Mouse (Mus musculus) heart, embryonic 13.5 days (tissue): Measurements from ENCODE around the gene Smim15. TPM values are rescaled to one million over a fixed set of nuclear protein-coding genes. Genes with fewer than 3 reads are reported as not detected.

Source experiments
- ATAC-seq: fragments of 200-750 bp; cut with Nextera tagmentation; 2 replicates; pipeline ENCODE4 v1.8.0; 2017; ENCODE audit warnings: moderate TSS enrichment; ENCODE audit not compliant: insufficient number of reproducible peaks, low FRiP score, low TSS enrichment; ENCODE audit errors: extremely low read depth
- H3K27ac ChIP-seq: fragments of 300-500 bp; sonication (generic); replicated peaks from 2 replicates; pipeline ENCODE4 v1.5.1; 2015; ENCODE audit warnings: moderate library complexity, mild to moderate bottlenecking, inconsistent platforms
- H3K27me3 ChIP-seq: fragments of 300-500 bp; sonication (generic); replicated peaks from 2 replicates; pipeline ENCODE4 v1.6.1; 2015; ENCODE audit warnings: mild to moderate bottlenecking, inconsistent platforms
- H3K36me3 ChIP-seq: fragments of 300-500 bp; sonication (generic); 2 replicates; pipeline ENCODE4 v1.6.1; 2015; ENCODE audit warnings: mild to moderate bottlenecking, inconsistent platforms
- H3K4me1 ChIP-seq: fragments of 300-500 bp; sonication (generic); 2 replicates; pipeline ENCODE4 v1.6.1; 2015; ENCODE audit warnings: inconsistent platforms
- H3K4me2 ChIP-seq: fragments of 300-500 bp; sonication (generic); 2 replicates; pipeline ENCODE4 v1.6.1; 2015; ENCODE audit warnings: inconsistent platforms, mild to moderate bottlenecking, moderate library complexity
- H3K4me3 ChIP-seq: fragments of 300-500 bp; sonication (generic); 2 replicates; pipeline ENCODE4 v1.5.1; 2015; ENCODE audit warnings: moderate library complexity, mild to moderate bottlenecking, inconsistent platforms
- H3K9ac ChIP-seq: fragments of 300-500 bp; sonication (generic); 2 replicates; pipeline ENCODE4 v1.6.1; 2015; ENCODE audit warnings: inconsistent platforms, mild to moderate bottlenecking, moderate library complexity
- H3K9me3 ChIP-seq: fragments of 300-500 bp; sonication (generic); 2 replicates; pipeline ENCODE4 v1.6.1; 2016; ENCODE audit warnings: inconsistent platforms
- WGBS: fragments of 180-500 bp; shearing (Covaris S2); methylation state at CpG from one replicate; pipeline ENCODE4 v1.1.7; 2015; ENCODE audit warnings: mixed read lengths; 5-methylcytosine and 5-hydroxymethylcytosine counted together
- polyA plus RNA-seq: library from polyadenylated mRNA; unstranded; fragments of >200 nt; fragmentation: Nextera tagmentation; extraction: Ambion mirVana; gene quantifications from 2 replicates; pipeline ENCODE4 v1.2.1, GENCODE M21; 2015

Smim15 gene
- polyA plus RNA-seq, 1 experiment from 2014 or later: 29.4 TPM

- no peak overlapping the region for H3K4me3 ChIP-seq
- no peak overlapping the region for H3K27ac ChIP-seq
- no peaks in the 10 kb centered on the region for H3K9me3 ChIP-seq
- H3K36me3 ChIP-seq: no peaks in the 10 kb centered on the region
- ATAC-seq: no peak
- no peak overlapping the region for H3K9ac ChIP-seq
- peaks cover 34% of the 10 kb centered on the region for H3K4me1 ChIP-seq
- WGBS: 70% methylated on average over 3 of the region's 3 CpGs
- H3K27me3 ChIP-seq: no peaks in the 10 kb centered on the region
- no peak overlapping the region for H3K4me2 ChIP-seq
Measured at GRCm38 (mm10) chr13:108040451-108040850, 3.8 kb upstream of the Smim15 start.

- Histone ChIP-seq H3K4me3 (no peak overlapping the region), H3K27me3 (no peaks in the 10 kb centered on the region), H3K4me2 (peak overlapping the region; percentile 22; the same call in 1 of the 2 replicates), H3K9me3 (no peaks in the 10 kb centered on the region), H3K36me3 (peaks cover 2% of the 10 kb centered on the region; the same call in 1 of the 2 replicates), H3K4me1 (peaks cover 42% of the 10 kb centered on the region), H3K9ac (no peak overlapping the region), H3K27ac (no peak overlapping the region)
- ATAC-seq: no peak
- WGBS: 5% methylated on average over 7 of the region's 7 CpGs
Measured at GRCm38 (mm10) chr13:108041358-108041757, 2.9 kb upstream of the Smim15 start.

GRCm38 (mm10) chr13:108043431-108044221, 620 bp upstream of the Smim15 start:
- H3K27me3 ChIP-seq: no peaks in the 10 kb centered on the region
- ATAC-seq: no peak; the same call in 1 of the 2 replicates
- H3K27ac ChIP-seq: peak overlapping the region; percentile 96
- no peaks in the 10 kb centered on the region for H3K9me3 ChIP-seq
- H3K4me1 ChIP-seq: peaks cover 42% of the 10 kb centered on the region
- H3K4me3 ChIP-seq: peak overlapping the region; percentile 85
- peak overlapping the region; percentile 97 for H3K9ac ChIP-seq
- WGBS: 5% methylated on average over 23 of the region's 23 CpGs
- H3K36me3 ChIP-seq: peaks cover 21% of the 10 kb centered on the region
- H3K4me2 ChIP-seq: peak overlapping the region; percentile 74

- Histone ChIP-seq H3K27ac (no peak overlapping the region), H3K36me3 (peaks cover 23% of the 10 kb centered on the region), H3K4me2 (peak overlapping the region; percentile 28), H3K4me1 (peaks cover 34% of the 10 kb centered on the region), H3K9ac (no peak overlapping the region), H3K4me3 (0 out of 2 replicates have a peak overlapping the region, but pooled peaks have one; percentile 3), H3K27me3 (no peaks in the 10 kb centered on the region), H3K9me3 (no peaks in the 10 kb centered on the region)
- ATAC-seq: no peak
- 37% methylated on average over 3 of the region's 3 CpGs for WGBS
Measured at GRCm38 (mm10) chr13:108045646-108046045, 1.4 kb downstream of the Smim15 start.

- H3K4me1 ChIP-seq: peaks cover 30% of the 10 kb centered on the region
- peaks cover 25% of the 10 kb centered on the region for H3K36me3 ChIP-seq
- H3K4me2 ChIP-seq: peak overlapping the region; percentile 28
- no peaks in the 10 kb centered on the region for H3K9me3 ChIP-seq
- WGBS: 95% methylated on average over 3 of the region's 3 CpGs
- H3K4me3 ChIP-seq: 0 out of 2 replicates have a peak overlapping the region, but pooled peaks have one; percentile 3
- no peak overlapping the region for H3K9ac ChIP-seq
- no peaks in the 10 kb centered on the region for H3K27me3 ChIP-seq
- no peak for ATAC-seq
- no peak overlapping the region for H3K27ac ChIP-seq
Measured at GRCm38 (mm10) chr13:108046071-108046470, 1.8 kb downstream of the Smim15 start.

GRCm38 (mm10) chr13:108046891-108047290, 2.6 kb downstream of the Smim15 start:
- no peak overlapping the region for H3K27ac ChIP-seq
- H3K9ac ChIP-seq: no peak overlapping the region
- no peak for ATAC-seq
- WGBS: 85% methylated on average over 6 of the region's 6 CpGs
- no peaks in the 10 kb centered on the region for H3K9me3 ChIP-seq
- H3K4me3 ChIP-seq: no peak overlapping the region
- no peak overlapping the region for H3K4me2 ChIP-seq
- no peaks in the 10 kb centered on the region for H3K27me3 ChIP-seq
- H3K4me1 ChIP-seq: peaks cover 27% of the 10 kb centered on the region
- peaks cover 28% of the 10 kb centered on the region for H3K36me3 ChIP-seq

GRCm38 (mm10) chr13:108047364-108047763, 3.1 kb downstream of the Smim15 start:
- H3K9me3 ChIP-seq: no peaks in the 10 kb centered on the region
- WGBS: 81% methylated on average over 6 of the region's 6 CpGs

GRCm38 (mm10) chr13:108056896-108057295, 12.7 kb downstream of the Smim15 start:
- H3K4me2 ChIP-seq: no peak overlapping the region
- ATAC-seq: no peak
- no peaks in the 10 kb centered on the region for H3K9me3 ChIP-seq
- H3K9ac ChIP-seq: no peak overlapping the region
- 45% methylated on average over 3 of the region's 3 CpGs for WGBS
- no peak overlapping the region for H3K4me3 ChIP-seq
- H3K36me3 ChIP-seq: 0 out of 2 replicates have a peak, but pooled peaks cover 4% of the 10 kb centered on the region
- H3K27ac ChIP-seq: no peak overlapping the region
- H3K27me3 ChIP-seq: no peaks in the 10 kb centered on the region
- peaks cover 7% of the 10 kb centered on the region; the same call in 1 of the 2 replicates for H3K4me1 ChIP-seq

More at GRCm38 (mm10) chr13:108047364-108047763, 3.1 kb downstream of the Smim15 start:
- Histone ChIP-seq H3K27ac (no peak overlapping the region), H3K4me3 (no peak overlapping the region), H3K36me3 (peaks cover 30% of the 10 kb centered on the region), H3K4me2 (no peak overlapping the region), H3K4me1 (peaks cover 25% of the 10 kb centered on the region), H3K27me3 (no peaks in the 10 kb centered on the region), H3K9ac (no peak overlapping the region)
- ATAC-seq: no peak

- no peak for ATAC-seq
Measured at GRCm38 (mm10) chr13:108060286-108060885, 16.1 kb downstream of the Smim15 start.

GRCm38 (mm10) chr13:108060936-108061578, 16.8 kb downstream of the Smim15 start:
- 68% methylated on average over 8 of the region's 8 CpGs for WGBS

More at GRCm38 (mm10) chr13:108060286-108060885, 16.1 kb downstream of the Smim15 start:
- Histone ChIP-seq H3K27me3 (no peaks in the 10 kb centered on the region), H3K4me3 (no peak overlapping the region), H3K4me2 (no peak overlapping the region), H3K27ac (no peak overlapping the region), H3K36me3 (no peaks in the 10 kb centered on the region), H3K9me3 (no peaks in the 10 kb centered on the region), H3K4me1 (peaks cover 7% of the 10 kb centered on the region; the same call in 1 of the 2 replicates), H3K9ac (no peak overlapping the region)
- 58% methylated on average over 7 of the region's 7 CpGs for WGBS

GRCm38 (mm10) chr13:108062900-108063299, 18.7 kb downstream of the Smim15 start:
- Histone ChIP-seq H3K4me2 (no peak overlapping the region), H3K4me1 (no peaks in the 10 kb centered on the region), H3K27me3 (no peaks in the 10 kb centered on the region), H3K27ac (no peak overlapping the region), H3K36me3 (no peaks in the 10 kb centered on the region), H3K9me3 (no peaks in the 10 kb centered on the region), H3K4me3 (no peak overlapping the region), H3K9ac (no peak overlapping the region)
- ATAC-seq: no peak
- 55% methylated on average over 5 of the region's 5 CpGs for WGBS

More at GRCm38 (mm10) chr13:108060936-108061578, 16.8 kb downstream of the Smim15 start:
- Histone ChIP-seq H3K4me1 (peaks cover 7% of the 10 kb centered on the region; the same call in 1 of the 2 replicates), H3K27me3 (no peaks in the 10 kb centered on the region), H3K9me3 (no peaks in the 10 kb centered on the region), H3K9ac (no peak overlapping the region), H3K36me3 (no peaks in the 10 kb centered on the region), H3K4me3 (no peak overlapping the region), H3K4me2 (no peak overlapping the region), H3K27ac (no peak overlapping the region)
- no peak for ATAC-seq
